Mouse (Mus musculus) cortical plate, adult 2 months (tissue): ENCODE data around the gene Mrto4. TPM values are rescaled to one million over a fixed set of nuclear protein-coding genes. Genes with fewer than 3 reads are reported as not detected.
A peak's percentile ranks its signal among the peaks of the same experiment; 100 is the strongest.

Experiments
- H3K27ac ChIP-seq: fragments of 200-500 bp; 2 replicates; pipeline ENCODE4 v1.5.1; 2012; ENCODE audit warnings: low read length, control low read depth, inconsistent platforms; ENCODE audit not compliant: insufficient read depth
- H3K4me1 ChIP-seq: fragments of 200-500 bp; 2 replicates; pipeline ENCODE4 v1.6.1; 2011; ENCODE audit warnings: low read length; ENCODE audit not compliant: control insufficient read depth, insufficient read depth
- H3K4me3 ChIP-seq: fragments of 200-500 bp; 2 replicates; pipeline ENCODE4 v1.5.1; 2011; ENCODE audit warnings: mild to moderate bottlenecking, low read length, control low read depth; ENCODE audit not compliant: insufficient read depth
- CTCF ChIP-seq: fragments of 200-500 bp; IDR thresholded peaks from 2 replicates; pipeline ENCODE4 v1.5.1; 2011; ENCODE audit warnings: mild to moderate bottlenecking, control low read depth, low read length; ENCODE audit not compliant: insufficient read depth; ENCODE audit errors: extremely low read depth
- POLR2A ChIP-seq: fragments of 200-500 bp; IDR thresholded peaks from 2 replicates; pipeline ENCODE4 v1.6.1; 2011; ENCODE audit warnings: mild to moderate bottlenecking, low read length, control low read depth; ENCODE audit not compliant: insufficient read depth; ENCODE audit errors: extremely low read depth
- polyA plus RNA-seq: library from polyadenylated mRNA; depleted of rRNA; stranded (reverse); fragments of >200 nt; gene quantifications from 2 replicates; pipeline ENCODE4 v1.2.3, GENCODE M21; 2012

Gene Mrto4
- polyA plus RNA-seq, 1 experiment: 53.9 TPM

DNA sequence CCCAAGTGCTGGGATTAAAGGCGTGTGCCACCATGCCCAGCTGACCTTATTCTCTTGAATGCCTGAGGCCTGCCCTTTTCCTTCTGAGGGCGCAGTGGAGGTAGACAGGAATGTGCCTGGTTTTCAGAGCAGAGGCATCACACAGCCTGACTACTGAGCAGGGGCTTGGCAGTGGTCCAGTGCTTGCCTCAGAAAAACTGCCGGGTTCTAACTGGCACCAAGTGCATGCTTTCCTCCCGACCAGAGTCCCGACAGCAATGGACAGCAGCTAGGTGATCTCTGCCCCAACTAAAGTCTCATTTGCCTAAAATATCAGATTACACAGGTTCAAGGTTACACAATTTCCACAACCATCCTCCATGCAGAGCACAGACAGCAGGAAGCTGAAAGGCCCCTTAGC, 8.7 kb downstream of the Mrto4 start:
- TF ChIP-seq CTCF: no peak
- TF ChIP-seq POLR2A: no peak
- H3K27ac ChIP-seq: no peak overlapping the region

DNA sequence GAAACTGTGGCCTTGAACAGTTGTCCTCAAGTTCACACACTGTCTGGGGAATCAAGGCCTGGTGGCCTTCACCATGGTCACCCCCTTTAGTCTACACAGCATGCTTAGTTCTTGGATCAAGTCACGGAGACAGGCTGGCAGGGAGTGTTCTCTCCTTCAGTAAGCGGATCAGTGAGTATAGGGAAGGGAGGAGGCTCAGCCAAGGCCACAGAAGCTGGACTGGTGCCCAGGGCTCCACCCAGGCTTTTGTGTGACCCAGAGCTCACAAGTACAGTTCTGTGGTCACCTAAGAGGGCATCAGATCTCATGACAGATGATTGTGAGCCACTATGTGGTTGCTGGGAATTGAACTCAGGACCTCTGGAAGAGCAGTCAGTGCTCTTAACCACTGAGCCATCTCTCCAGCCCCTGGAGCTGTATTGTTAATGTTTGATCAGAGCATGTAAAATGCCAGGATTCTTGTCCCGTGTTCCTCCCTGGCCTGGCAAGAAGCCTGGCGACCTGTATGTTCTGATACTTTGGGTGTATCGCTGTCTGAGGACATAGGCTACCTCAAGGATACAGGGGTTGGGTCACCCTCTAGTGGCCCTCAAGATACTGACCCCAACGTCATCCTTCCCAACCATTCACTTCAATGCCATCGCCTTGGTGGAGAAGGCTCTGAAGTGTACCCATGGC, 10.7 kb downstream of the Mrto4 start:
- no peaks in the 10 kb centered on the region for H3K4me1 ChIP-seq
- H3K27ac ChIP-seq: no peak overlapping the region
- no peak overlapping the region for H3K4me3 ChIP-seq
- TF ChIP-seq POLR2A: no peak
- TF ChIP-seq CTCF: no peak

More for the DNA sequence above, 8.7 kb downstream of the Mrto4 start:
- Histone ChIP-seq H3K4me3 (no peak overlapping the region), H3K4me1 (no peaks in the 10 kb centered on the region)

DNA sequence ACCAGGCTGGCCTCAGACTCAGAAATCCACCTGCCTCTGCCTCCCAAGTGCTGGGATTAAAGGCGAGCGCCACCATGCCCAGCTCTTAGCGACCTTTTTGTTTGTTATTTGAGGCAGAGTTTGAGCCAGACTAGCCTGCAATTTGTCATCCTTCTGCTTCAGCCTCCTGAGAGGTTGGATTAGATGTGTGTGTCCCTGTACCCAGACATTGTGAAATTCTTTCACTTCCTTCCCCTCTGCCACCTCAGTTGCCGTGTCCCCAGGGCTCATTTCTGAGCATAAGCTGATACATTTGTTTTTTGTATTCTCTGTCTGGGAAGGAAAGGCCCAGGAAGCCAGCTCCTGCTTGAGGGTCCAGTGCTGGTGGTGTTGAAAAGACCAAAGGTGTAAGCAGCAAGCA, 11.5 kb downstream of the Mrto4 start:
- no peaks in the 10 kb centered on the region for H3K4me1 ChIP-seq
- TF ChIP-seq POLR2A (no peak), CTCF (no peak)

DNA sequence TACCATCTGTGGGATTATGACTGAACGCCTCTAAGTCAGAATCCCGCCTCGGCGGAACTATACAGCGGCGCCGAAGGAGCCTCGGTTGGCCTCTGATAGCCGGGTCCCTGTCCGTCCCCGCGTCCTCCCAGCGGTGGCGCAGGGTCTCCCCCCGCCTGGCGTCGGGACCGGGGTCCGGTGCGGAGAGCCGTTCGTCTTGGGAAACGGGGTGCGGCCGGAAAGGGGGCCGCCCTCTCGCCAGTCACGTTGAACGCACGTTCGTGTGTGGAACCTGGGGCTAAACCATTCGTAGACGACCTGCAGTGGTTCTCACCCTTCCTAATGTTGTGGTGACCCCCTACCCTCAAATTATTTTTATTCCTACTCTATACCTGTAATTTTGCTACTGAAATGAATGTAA, 14.2 kb downstream of the Mrto4 start:
- no peak overlapping the region for H3K27ac ChIP-seq

More for the DNA sequence above, 11.5 kb downstream of the Mrto4 start:
- Histone ChIP-seq H3K27ac (no peak overlapping the region), H3K4me3 (no peak overlapping the region)

DNA sequence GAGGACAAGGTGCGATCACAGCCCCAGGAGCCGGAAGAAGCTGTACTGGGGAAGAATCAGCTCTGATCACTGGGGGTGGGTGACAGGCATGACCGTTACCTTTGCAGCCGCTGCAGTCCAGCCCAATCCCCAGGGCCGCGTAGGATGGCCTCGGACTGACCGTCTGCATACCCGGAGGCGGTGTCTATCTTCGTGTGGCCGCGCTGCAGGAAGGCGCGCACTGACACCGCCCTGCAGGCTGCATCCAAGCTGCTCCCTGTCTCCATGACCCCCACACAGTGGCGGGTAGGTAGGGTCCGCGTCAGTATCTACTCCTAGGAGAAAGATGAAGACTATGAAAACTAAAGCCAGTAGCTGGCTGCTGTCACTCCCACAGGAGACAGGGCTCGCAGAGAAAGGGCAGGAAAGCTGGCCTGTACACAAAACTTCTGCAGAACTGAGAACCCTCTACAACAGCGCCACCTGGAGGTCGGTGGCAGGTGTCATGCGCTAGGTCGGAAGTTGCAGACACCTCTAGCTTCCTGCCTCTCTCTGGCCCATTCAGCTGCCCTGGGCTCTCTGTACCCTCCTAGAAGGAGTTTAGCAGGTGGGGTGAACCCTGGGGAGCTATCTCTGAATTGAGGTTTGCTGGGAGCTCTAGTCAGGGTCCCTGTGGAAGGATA, 15.4 kb downstream of the Mrto4 start:
- Histone ChIP-seq H3K27ac (no peak overlapping the region), H3K4me1 (peaks cover 1% of the 10 kb centered on the region; the same call in 1 of the 2 replicates)

More for the DNA sequence above, 14.2 kb downstream of the Mrto4 start:
- no peak for TF ChIP-seq CTCF
- no peak for TF ChIP-seq POLR2A
- H3K4me1 ChIP-seq: peaks cover 1% of the 10 kb centered on the region; the same call in 1 of the 2 replicates
- no peak overlapping the region for H3K4me3 ChIP-seq

GRCm38 (mm10) chr4:139335507-139335906, 16.9 kb downstream of the Mrto4 start:
- peaks cover 1% of the 10 kb centered on the region; the same call in 1 of the 2 replicates for H3K4me1 ChIP-seq
- H3K27ac ChIP-seq: no peak overlapping the region
- TF ChIP-seq CTCF (no peak), POLR2A (no peak)
- no peak overlapping the region for H3K4me3 ChIP-seq

More for the DNA sequence above, 15.4 kb downstream of the Mrto4 start:
- TF ChIP-seq CTCF: peak; percentile 75
- TF ChIP-seq POLR2A: no peak
- no peak overlapping the region for H3K4me3 ChIP-seq

DNA sequence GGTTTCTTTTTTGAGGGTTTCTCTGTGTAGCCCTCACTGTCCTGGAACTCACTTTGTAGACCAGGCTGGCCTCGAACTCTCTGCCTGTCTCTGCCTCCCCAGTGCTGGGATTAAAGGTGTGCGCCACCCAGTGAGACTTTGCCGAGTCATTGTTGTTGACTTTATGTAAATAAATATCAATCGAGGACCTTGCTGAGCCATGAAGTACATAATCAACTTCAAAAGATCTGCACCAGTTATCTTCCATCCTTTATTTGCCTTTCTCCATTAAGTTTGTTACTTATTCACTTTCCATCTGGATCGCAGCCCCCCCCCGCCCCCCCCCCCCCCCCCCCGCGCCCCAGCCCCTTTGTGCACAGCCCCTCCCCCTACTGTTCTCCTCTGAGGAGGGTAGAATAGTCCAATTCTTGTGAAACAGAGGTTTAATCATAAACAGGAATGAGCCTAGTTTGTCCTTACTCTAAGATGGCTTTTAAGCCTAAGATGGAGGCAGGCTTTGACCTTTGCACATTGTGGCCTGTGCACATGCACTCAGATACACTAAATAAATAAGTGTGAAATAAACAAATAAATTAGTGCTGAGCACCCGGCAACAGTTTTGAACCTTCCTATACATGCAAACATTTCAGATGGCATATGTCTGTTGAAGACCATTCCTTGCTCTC, 17.6 kb downstream of the Mrto4 start:
- Histone ChIP-seq H3K4me1 (peaks cover 1% of the 10 kb centered on the region; the same call in 1 of the 2 replicates), H3K27ac (no peak overlapping the region), H3K4me3 (no peak overlapping the region)
- TF ChIP-seq POLR2A: no peak
- no peak for TF ChIP-seq CTCF

DNA sequence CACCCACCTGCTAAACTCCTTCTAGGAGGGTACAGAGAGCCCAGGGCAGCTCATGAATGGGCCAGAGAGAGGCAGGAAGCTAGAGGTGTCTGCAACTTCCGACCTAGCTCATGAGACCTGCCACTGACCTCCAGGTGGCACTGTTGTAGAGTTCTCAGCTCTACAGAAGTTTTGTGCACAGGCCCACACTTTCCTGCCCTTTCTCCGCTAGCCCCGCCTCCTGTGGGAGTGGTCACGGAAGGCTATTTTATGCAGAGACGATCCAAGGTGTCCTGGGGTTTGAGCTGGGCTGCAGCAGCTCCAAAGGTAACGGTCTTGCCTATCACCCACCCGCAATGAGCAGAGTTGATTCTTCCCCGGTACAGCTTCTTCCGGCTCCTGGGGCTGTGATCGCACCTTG, 21.8 kb downstream of the Mrto4 start:
- no peak overlapping the region for H3K4me3 ChIP-seq
- peaks cover under 1% of the 10 kb centered on the region; the same call in 1 of the 2 replicates for H3K4me1 ChIP-seq
- H3K27ac ChIP-seq: no peak overlapping the region
- TF ChIP-seq CTCF: peak; percentile 51
- TF ChIP-seq POLR2A: no peak

DNA sequence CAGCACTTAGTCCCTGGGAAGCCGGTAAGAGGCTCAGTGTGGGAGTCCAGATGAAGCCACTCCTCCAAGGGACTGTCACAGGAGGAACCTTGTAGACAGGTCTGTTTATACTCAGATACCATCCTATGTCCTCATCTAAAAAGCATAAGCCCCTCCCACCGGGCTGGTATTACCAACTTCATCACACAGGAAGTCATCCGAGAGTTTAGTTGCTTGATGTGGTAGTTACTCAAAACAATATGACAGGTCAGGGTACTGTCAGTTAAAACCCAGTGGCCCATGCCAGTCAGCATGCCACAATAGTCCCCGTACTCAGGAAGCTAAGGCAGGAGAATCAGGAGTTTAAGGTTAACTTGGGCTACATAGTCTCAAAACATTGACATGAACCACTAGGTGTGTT, 32.6 kb downstream of the Mrto4 start:
- no peak for TF ChIP-seq CTCF
- no peak for TF ChIP-seq POLR2A
- no peaks in the 10 kb centered on the region for H3K4me1 ChIP-seq
- no peak overlapping the region for H3K27ac ChIP-seq
- H3K4me3 ChIP-seq: no peak overlapping the region

DNA sequence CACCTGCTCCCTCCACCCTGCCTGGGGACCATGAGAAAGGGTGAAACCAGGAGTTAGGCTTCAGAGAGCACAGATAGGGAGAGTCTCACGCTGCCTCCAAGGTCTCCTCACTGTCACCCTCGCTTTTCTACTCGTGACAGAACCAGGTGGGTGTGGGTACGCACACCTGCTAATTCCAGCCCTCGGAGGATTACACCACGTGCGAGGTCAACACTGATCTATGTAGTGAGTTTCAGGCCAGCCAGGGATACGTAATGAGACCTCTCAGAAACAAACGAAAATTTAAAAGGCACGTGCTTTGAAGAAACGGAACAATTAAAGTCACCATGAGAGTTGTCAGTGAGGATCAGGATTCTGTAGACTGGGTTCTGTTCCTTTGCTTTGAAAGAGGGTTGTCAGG, 33.9 kb downstream of the Mrto4 start:
- no peak overlapping the region for H3K27ac ChIP-seq
- no peak for TF ChIP-seq CTCF
- no peak for TF ChIP-seq POLR2A
- H3K4me1 ChIP-seq: no peaks in the 10 kb centered on the region
- no peak overlapping the region for H3K4me3 ChIP-seq

- Histone ChIP-seq H3K4me3 (no peak overlapping the region), H3K27ac (no peak overlapping the region), H3K4me1 (peaks cover 9% of the 10 kb centered on the region)
- TF ChIP-seq CTCF (peak; percentile 23; the same call in 1 of the 2 replicates), POLR2A (no peak)
These were observed 39.7 kb downstream of the Mrto4 start for GRCm38 (mm10) chr4:139312632-139313031.
